Mouse (Mus musculus): ENCODE results near the gene Elf2.
"Not testable (repeated sequence)": the region's sequence is repeated elsewhere in the genome, so short reads cannot be mapped to it uniquely, and the experiment has no call there.

The Elf2 gene

DNA sequence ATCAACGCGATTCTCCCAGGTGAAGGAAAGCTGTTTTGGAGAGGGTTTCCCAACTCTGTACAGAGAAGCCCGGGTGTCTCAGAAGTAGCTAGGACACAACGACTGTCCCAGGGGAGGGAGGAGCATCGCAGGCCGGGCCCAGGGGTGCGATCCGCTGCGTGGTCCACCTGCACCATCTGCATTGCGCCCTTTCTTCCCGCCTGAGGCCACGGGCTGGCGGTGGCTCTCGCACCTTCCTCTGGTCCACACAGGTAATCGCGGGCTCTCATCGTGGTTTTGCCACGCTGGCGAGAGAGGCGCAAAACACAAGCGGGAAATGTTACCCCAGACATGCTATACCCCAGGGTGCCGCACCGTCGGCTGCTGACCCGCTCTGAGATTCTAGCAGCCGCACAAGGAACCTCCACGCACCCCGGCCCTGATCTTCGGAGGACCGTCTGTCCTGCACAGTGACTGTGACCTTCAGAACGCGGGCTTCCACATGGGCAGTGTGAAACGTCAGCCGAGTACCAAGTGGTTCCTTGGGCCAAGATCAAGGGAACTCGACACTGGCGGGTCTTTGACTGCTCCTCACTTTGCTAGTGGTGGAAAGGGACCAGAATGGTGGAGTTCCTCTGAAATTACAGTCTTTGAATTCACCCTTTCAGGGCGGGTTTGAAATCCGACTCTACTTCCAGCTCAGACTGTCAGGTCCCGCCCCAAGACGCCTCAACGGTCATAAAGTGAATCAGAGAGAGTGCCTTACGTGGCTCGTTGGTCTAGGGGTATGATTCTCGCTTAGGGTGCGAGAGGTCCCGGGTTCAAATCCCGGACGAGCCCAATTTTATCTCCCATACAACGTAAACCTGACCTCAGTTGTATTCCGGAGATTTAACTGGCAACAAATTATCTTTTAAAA is 18.4 kb upstream of the Elf2 start:
- DNase-seq (ENCODE audit: low spot score): peak; percentile 66

DNA sequence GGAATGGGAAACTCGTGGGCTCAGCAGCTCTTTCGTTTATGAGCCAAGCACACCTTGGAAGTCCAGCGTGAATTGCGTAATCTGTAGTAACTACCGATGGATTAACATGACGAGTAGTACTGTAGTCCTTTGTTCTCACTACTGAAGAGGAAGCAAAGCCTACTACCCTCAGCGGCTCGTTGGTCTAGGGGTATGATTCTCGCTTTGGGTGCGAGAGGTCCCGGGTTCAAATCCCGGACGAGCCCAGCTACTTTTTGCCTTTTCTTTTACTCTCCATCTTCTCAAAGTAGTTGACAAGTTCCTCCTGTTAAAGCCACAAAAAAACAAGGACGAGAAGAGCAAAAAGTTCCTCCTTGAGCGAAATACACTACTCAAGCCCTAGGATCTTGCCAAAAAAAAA is 17.7 kb upstream of the Elf2 start:
- peak; percentile 59 for DNase-seq (ENCODE audit: low spot score)

GRCm38 (mm10) chr3:51357624-51358023 is 17.2 kb upstream of the Elf2 start:
- no peak for DNase-seq (ENCODE audit: low spot score)

DNA sequence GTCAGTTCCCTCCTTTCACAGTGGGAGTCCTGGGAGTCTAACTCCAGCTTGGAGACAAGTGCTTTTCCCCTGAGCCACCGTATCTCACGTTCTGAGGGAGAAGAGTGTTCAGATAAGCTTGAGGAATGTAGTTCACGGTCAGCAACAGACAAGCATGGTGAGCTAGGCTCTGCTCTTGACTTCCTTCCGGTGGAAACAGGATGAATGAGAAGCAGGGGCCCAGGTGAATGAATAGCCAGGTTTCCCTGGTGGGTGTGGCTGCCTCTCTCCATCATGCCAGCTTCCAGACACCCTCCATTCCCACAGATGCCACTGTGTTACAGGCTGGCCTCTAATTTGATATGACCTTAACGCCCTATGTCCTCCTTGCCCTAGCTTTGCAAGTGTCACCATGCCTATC is 16.6 kb upstream of the Elf2 start:
- DNase-seq (ENCODE audit: low spot score): no peak

- DNase-seq (ENCODE audit: low spot score): not testable (repeated sequence)
These were observed 14.5 kb upstream of the Elf2 start for GRCm38 (mm10) chr3:51354956-51355355.

- no peak for DNase-seq (ENCODE audit: low spot score)
These were observed 13.6 kb upstream of the Elf2 start for GRCm38 (mm10) chr3:51354034-51354427.

DNA sequence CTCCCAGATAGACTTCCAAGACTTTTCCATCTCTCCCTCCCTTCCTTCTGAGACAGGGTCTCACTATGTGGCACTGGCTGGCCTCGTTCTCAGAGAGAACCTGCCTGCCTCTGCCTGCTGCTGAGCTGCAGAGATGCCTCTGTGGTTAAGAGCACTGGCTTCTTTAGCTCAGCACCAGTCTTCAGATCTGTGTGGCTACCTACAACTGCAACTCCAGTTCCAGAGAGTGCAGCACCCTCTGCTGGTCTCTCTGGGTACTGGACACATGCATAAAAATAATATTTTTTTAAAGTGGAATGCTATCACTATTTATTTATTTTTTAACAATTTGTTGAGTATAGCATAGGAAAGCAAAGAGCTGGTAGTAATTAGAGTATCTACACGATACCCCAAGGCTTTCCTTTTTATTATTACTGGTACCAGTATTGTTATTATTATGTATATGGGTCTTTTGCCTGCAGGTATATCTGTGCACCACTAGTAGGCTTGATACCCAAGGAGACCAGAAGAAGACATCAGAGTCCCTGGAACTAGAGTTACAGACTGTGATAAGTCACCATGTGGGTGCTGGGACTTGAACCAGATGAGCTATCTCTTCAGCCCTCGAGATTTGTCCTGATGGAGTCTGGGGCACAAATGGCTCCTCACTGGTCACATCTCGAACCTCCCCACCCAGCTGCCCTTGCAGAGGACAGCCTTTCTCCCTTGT is 13.0 kb upstream of the Elf2 start:
- peak; percentile 54 for DNase-seq (ENCODE audit: low spot score)

GRCm38 (mm10) chr3:51350806-51351205 is 10.3 kb upstream of the Elf2 start:
- no peak for DNase-seq (ENCODE audit: low spot score)

DNA sequence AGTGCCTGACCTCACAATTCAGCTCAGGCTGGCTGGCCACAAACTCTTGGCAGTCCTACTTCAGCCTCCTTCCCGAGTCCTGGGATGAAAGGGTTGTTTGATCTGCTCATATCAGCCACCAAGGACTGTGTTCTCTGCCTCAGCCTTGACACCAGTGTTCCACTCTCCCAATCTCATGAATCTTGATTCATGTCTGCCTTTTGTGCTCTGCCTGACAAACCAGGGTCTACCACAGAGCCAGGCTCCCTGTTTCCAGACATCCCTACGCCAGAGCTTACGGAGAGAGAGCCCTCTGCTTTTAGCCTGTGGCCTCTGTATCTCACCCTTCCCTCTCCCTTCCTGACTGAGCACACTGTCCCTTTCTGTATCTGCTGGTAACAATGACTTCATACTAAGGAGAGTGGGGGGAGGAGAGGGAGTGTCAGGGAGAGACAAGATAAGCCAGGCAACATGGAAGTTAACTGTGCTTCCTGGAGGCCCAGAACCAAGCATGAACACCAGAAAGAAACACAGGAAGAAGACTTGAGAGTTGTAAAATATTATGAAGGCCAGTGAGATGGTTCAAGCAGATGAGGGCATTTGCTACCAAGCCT is 8.3 kb upstream of the Elf2 start:
- no peak for DNase-seq (ENCODE audit: low spot score)

GRCm38 (mm10) chr3:51345017-51345416 is 4.6 kb upstream of the Elf2 start:
- DNase-seq (ENCODE audit: low spot score): not testable (repeated sequence)

- not testable (repeated sequence) for DNase-seq (ENCODE audit: low spot score)
These were observed 3.7 kb upstream of the Elf2 start for GRCm38 (mm10) chr3:51344182-51344581.

GRCm38 (mm10) chr3:51343260-51343659 is 2.8 kb upstream of the Elf2 start:
- DNase-seq (ENCODE audit: low spot score): no peak

DNA sequence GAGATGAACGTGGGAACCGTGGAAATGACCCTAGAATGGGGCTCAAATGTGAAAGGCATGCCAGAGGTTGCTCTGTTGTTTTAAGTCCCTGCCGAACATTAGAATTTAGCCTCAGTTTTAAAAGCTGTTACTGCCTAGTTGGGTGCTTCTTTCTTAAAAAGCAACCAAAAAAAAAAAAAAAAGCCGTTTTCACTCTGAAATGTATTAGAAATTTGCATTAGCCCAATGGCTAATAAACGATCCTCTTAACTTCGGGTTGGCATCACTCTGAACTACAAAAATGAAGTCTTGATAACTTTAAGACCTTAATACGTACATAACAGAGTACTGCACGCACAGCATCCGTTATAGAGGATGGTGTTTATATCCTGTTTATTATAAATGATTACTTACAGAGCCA is 1.7 kb upstream of the Elf2 start:
- DNase-seq (ENCODE audit: low spot score): no peak

- peak; percentile 90 for DNase-seq (ENCODE audit: low spot score)
These were observed 1.0 kb upstream of the Elf2 start for GRCm38 (mm10) chr3:51341268-51342081.

GRCm38 (mm10) chr3:51339734-51340551 is 520 bp downstream of the Elf2 start:
- DNase-seq (ENCODE audit: low spot score): peak; percentile 31

DNA sequence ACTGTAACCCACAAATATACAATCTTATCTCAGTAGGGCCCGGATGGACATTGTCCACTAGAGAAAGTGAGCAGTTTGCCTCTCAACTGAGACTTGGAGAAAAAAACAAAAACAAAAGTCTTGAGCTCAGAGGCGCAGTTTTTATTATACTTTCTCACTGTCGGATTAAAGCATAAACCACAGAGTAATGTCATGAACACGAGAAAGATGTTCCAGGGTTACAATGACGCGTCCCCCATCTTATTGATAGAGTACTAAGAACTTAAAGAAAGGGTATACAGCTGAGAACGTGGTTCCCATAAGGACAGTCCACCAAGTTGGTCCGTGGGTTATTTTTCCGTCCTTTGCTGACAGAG is 1.1 kb downstream of the Elf2 start:
- DNase-seq (ENCODE audit: low spot score): no peak

DNA sequence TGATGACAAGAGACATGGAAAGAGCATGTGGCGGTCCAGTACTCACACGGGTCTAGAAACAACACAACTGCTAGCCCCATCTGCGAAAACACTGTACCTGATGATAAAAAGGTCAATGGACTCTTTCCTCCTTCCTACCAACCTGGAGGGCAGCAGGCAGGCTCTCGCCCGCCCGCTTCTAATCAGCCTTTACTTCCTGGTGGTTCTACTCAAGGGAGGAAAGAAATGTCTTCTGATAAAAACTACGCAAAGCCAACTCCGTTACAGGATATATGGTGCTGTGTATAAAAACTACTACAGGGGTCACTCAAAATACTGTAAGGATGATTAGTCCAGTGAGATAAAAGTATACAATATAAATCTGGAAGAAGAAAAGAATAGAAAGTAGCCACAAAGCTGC is 5.1 kb downstream of the Elf2 start:
- DNase-seq (ENCODE audit: low spot score): no peak

- DNase-seq (ENCODE audit: low spot score): no peak
These were observed 6.5 kb downstream of the Elf2 start for GRCm38 (mm10) chr3:51333950-51334349.

- DNase-seq (ENCODE audit: low spot score): peak; percentile 44
These were observed 7.1 kb downstream of the Elf2 start for GRCm38 (mm10) chr3:51333234-51333889.

GRCm38 (mm10) chr3:51330086-51330485 is 10.4 kb downstream of the Elf2 start:
- DNase-seq (ENCODE audit: low spot score): no peak

GRCm38 (mm10) chr3:51328546-51328945 is 11.9 kb downstream of the Elf2 start:
- no peak for DNase-seq (ENCODE audit: low spot score)

All from urinary bladder, postnatal 14 days (tissue).